Mouse (Mus musculus) liver, adult 2 months (tissue): ENCODE measurements at regions not wholly inside any gene's neighbourhood (a gene's known extent, or its start where the extent isn't known, plus 50 kb on each side); places are given as distances from the start of the nearest gene placed in this dataset.

Source experiments
- CTCF ChIP-seq: fragments of 200-500 bp; IDR thresholded peaks from 2 replicates; pipeline ENCODE4 v1.5.1; 2011; ENCODE audit warnings: low read depth, low read length, control low read depth
- POLR2A ChIP-seq: fragments of 200-500 bp; IDR thresholded peaks from 2 replicates; pipeline ENCODE4 v1.6.1; 2011; ENCODE audit warnings: low read length, control low read depth; ENCODE audit not compliant: insufficient read depth; ENCODE audit errors: extremely low read depth

DNA sequence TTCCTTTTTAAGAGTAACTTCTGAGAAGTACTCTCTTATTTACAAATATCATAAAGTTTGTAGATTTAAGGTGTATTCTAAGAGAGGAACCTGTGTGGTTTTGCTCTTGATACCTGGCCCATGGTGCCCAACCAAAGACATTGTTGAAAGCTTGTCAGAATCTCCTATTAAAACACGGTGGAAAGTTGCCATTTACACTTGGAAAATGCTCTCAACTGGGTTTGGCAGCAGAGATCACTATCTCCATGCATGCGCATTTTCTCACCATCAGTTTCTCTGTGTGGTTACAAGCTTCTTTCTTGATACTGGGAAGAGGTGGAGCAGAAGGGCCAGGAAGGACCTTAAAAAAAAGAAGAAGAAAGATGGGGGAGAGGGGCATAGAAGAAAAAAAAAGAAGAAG, 94.3 kb downstream of the Apip start:
- TF ChIP-seq POLR2A (no peak), CTCF (no peak)
